Mouse (Mus musculus): ENCODE measurements around the gene Riox2.

GRCm38 (mm10) chr16:59448181-59448580 lies 23.4 kb upstream of the Riox2 start:
- TF ChIP-seq POLR2A (IDR thresholded peaks at IDR 0.05; ENCODE audit: insufficient read depth, low read depth, low read length) (no peak), CTCF (IDR thresholded peaks at IDR 0.05; ENCODE audit: insufficient read depth, low read depth, low read length) (no peak)
